Mouse (Mus musculus): Measurements from ENCODE around the gene Bloc1s3. TPM values are rescaled to one million over a fixed set of nuclear protein-coding genes. Genes with fewer than 3 reads are reported as not detected.

Gene Bloc1s3
- polyA plus RNA-seq, 1 experiment from 2014 or later, result 0.74 TPM

GRCm38 (mm10) chr7:19459144-19459870 lies 48.9 kb downstream of the Bloc1s3 start:
- Histone ChIP-seq H3K36me3 (ENCODE audit: control insufficient read depth, insufficient read depth, low read length) (no peaks in the 10 kb centered on the region; the same call in none of the 2 replicates), H3K4me3 (ENCODE audit: low read depth, low read length) (peak overlapping the region; percentile 92), H3K4me1 (ENCODE audit: control insufficient read depth, insufficient read depth, low read length) (peaks cover 11% of the 10 kb centered on the region), H3K9me3 (ENCODE audit: control insufficient read depth, low read depth, low read length) (no peaks in the 10 kb centered on the region), H3K27me3 (ENCODE audit: control insufficient read depth, insufficient read depth, low read length) (no peaks in the 10 kb centered on the region), H3K27ac (ENCODE audit: low read length) (peak overlapping the region; percentile 12; the same call in 1 of the 2 replicates), H3K9ac (replicated peaks; ENCODE audit: low read depth, low read length) (peak overlapping the region; percentile 19; the same call in 1 of the 2 replicates), H3K4me2 (replicated peaks; ENCODE audit: low read depth, low read length) (peak overlapping the region; percentile 97)
- ATAC-seq (ENCODE audit: insufficient number of reproducible peaks, insufficient read depth, low FRiP score, low read depth), result no peak
- WGBS, result 12% methylated on average over 6 of the region's 6 CpGs

GRCm38 (mm10) chr7:19458591-19459111 lies 49.5 kb downstream of the Bloc1s3 start, which contains the start of gene Mark4:
Gene Mark4, minus strand, starts transcription at chr7:19458821.
- Histone ChIP-seq H3K4me2 (replicated peaks; ENCODE audit: low read depth, low read length) (peak within 1 kb of the TSS; percentile 97), H3K27ac (ENCODE audit: low read length) (peak within 1 kb of the TSS; percentile 52; the same call in 1 of the 2 replicates), H3K4me1 (ENCODE audit: control insufficient read depth, insufficient read depth, low read length) (peaks cover 11% of the 10 kb centered on the region), H3K27me3 (ENCODE audit: control insufficient read depth, insufficient read depth, low read length) (no peaks in the 10 kb centered on the region), H3K9me3 (ENCODE audit: control insufficient read depth, low read depth, low read length) (no peaks in the 10 kb centered on the region), H3K4me3 (ENCODE audit: low read depth, low read length) (peak within 1 kb of the TSS; percentile 92), H3K36me3 (ENCODE audit: control insufficient read depth, insufficient read depth, low read length) (no peaks in the 10 kb centered on the region; the same call in none of the 2 replicates), H3K9ac (replicated peaks; ENCODE audit: low read depth, low read length) (peak within 1 kb of the TSS; percentile 91)
- WGBS, result under 1% methylated on average over 28 of the region's 42 CpGs
- peak; percentile 86 for ATAC-seq (ENCODE audit: insufficient number of reproducible peaks, insufficient read depth, low FRiP score, low read depth)

GRCm38 (mm10) chr7:19458072-19458486 lies 50.1 kb downstream of the Bloc1s3 start:
- no peaks in the 10 kb centered on the region; the same call in none of the 2 replicates for H3K36me3 ChIP-seq (ENCODE audit: control insufficient read depth, insufficient read depth, low read length)
- WGBS, result under 1% methylated on average over 21 of the region's 31 CpGs
- peak overlapping the region; percentile 52; the same call in 1 of the 2 replicates for H3K27ac ChIP-seq (ENCODE audit: low read length)
- peak overlapping the region; percentile 91 for H3K9ac ChIP-seq (replicated peaks; ENCODE audit: low read depth, low read length)
- no peaks in the 10 kb centered on the region for H3K27me3 ChIP-seq (ENCODE audit: control insufficient read depth, insufficient read depth, low read length)
- H3K4me2 ChIP-seq (replicated peaks; ENCODE audit: low read depth, low read length), result peak overlapping the region; percentile 97
- H3K4me3 ChIP-seq (ENCODE audit: low read depth, low read length), result peak overlapping the region; percentile 92
- ATAC-seq (ENCODE audit: insufficient number of reproducible peaks, insufficient read depth, low FRiP score, low read depth), result peak; percentile 42
- peaks cover 11% of the 10 kb centered on the region for H3K4me1 ChIP-seq (ENCODE audit: control insufficient read depth, insufficient read depth, low read length)
- H3K9me3 ChIP-seq (ENCODE audit: control insufficient read depth, low read depth, low read length), result no peaks in the 10 kb centered on the region

- no peaks in the 10 kb centered on the region for H3K27me3 ChIP-seq (ENCODE audit: control insufficient read depth, insufficient read depth, low read length)
- WGBS, result 8% methylated on average over 14 of the region's 14 CpGs
- H3K4me2 ChIP-seq (replicated peaks; ENCODE audit: low read depth, low read length), result peak overlapping the region; percentile 97
- H3K9me3 ChIP-seq (ENCODE audit: control insufficient read depth, low read depth, low read length), result no peaks in the 10 kb centered on the region
- peak overlapping the region; percentile 92 for H3K4me3 ChIP-seq (ENCODE audit: low read depth, low read length)
- ATAC-seq (ENCODE audit: insufficient number of reproducible peaks, insufficient read depth, low FRiP score, low read depth), result peak; percentile 1; the same call in 1 of the 2 replicates
- H3K36me3 ChIP-seq (ENCODE audit: control insufficient read depth, insufficient read depth, low read length), result no peaks in the 10 kb centered on the region; the same call in none of the 2 replicates
- peak overlapping the region; percentile 91 for H3K9ac ChIP-seq (replicated peaks; ENCODE audit: low read depth, low read length)
- H3K4me1 ChIP-seq (ENCODE audit: control insufficient read depth, insufficient read depth, low read length), result peaks cover 11% of the 10 kb centered on the region
- peak overlapping the region; percentile 52; the same call in 1 of the 2 replicates for H3K27ac ChIP-seq (ENCODE audit: low read length)
Measured at GRCm38 (mm10) chr7:19457414-19458071, 50.6 kb downstream of the Bloc1s3 start.

- Histone ChIP-seq H3K27me3 (ENCODE audit: control insufficient read depth, insufficient read depth, low read length) (no peaks in the 10 kb centered on the region), H3K4me3 (ENCODE audit: low read depth, low read length) (0 out of 2 replicates have a peak overlapping the region, but pooled peaks have one; percentile 92), H3K9ac (replicated peaks; ENCODE audit: low read depth, low read length) (no peak overlapping the region), H3K9me3 (ENCODE audit: control insufficient read depth, low read depth, low read length) (no peaks in the 10 kb centered on the region), H3K27ac (ENCODE audit: low read length) (no peak overlapping the region), H3K4me1 (ENCODE audit: control insufficient read depth, insufficient read depth, low read length) (peaks cover 11% of the 10 kb centered on the region), H3K4me2 (replicated peaks; ENCODE audit: low read depth, low read length) (peak overlapping the region; percentile 97), H3K36me3 (ENCODE audit: control insufficient read depth, insufficient read depth, low read length) (no peaks in the 10 kb centered on the region; the same call in none of the 2 replicates)
- 88% methylated on average over 7 of the region's 7 CpGs for WGBS
- ATAC-seq (ENCODE audit: insufficient number of reproducible peaks, insufficient read depth, low FRiP score, low read depth), result no peak
Measured at GRCm38 (mm10) chr7:19456628-19457027, 51.5 kb downstream of the Bloc1s3 start.

- no peak overlapping the region for H3K9ac ChIP-seq (replicated peaks; ENCODE audit: low read depth, low read length)
- H3K36me3 ChIP-seq (ENCODE audit: control insufficient read depth, insufficient read depth, low read length), result no peaks in the 10 kb centered on the region; the same call in none of the 2 replicates
- no peak overlapping the region for H3K4me3 ChIP-seq (ENCODE audit: low read depth, low read length)
- H3K4me2 ChIP-seq (replicated peaks; ENCODE audit: low read depth, low read length), result no peak overlapping the region
- H3K27me3 ChIP-seq (ENCODE audit: control insufficient read depth, insufficient read depth, low read length), result no peaks in the 10 kb centered on the region
- 71% methylated on average over 11 of the region's 11 CpGs for WGBS
- H3K4me1 ChIP-seq (ENCODE audit: control insufficient read depth, insufficient read depth, low read length), result peaks cover 11% of the 10 kb centered on the region
- no peak overlapping the region for H3K27ac ChIP-seq (ENCODE audit: low read length)
- no peak for ATAC-seq (ENCODE audit: insufficient number of reproducible peaks, insufficient read depth, low FRiP score, low read depth)
- H3K9me3 ChIP-seq (ENCODE audit: control insufficient read depth, low read depth, low read length), result no peaks in the 10 kb centered on the region
Measured at GRCm38 (mm10) chr7:19455819-19456495, 52.2 kb downstream of the Bloc1s3 start.

- Histone ChIP-seq H3K36me3 (ENCODE audit: control insufficient read depth, insufficient read depth, low read length) (no peaks in the 10 kb centered on the region; the same call in none of the 2 replicates), H3K27me3 (ENCODE audit: control insufficient read depth, insufficient read depth, low read length) (no peaks in the 10 kb centered on the region), H3K4me1 (ENCODE audit: control insufficient read depth, insufficient read depth, low read length) (peaks cover 11% of the 10 kb centered on the region), H3K4me2 (replicated peaks; ENCODE audit: low read depth, low read length) (no peak overlapping the region), H3K9me3 (ENCODE audit: control insufficient read depth, low read depth, low read length) (no peaks in the 10 kb centered on the region), H3K9ac (replicated peaks; ENCODE audit: low read depth, low read length) (no peak overlapping the region), H3K27ac (ENCODE audit: low read length) (no peak overlapping the region), H3K4me3 (ENCODE audit: low read depth, low read length) (no peak overlapping the region)
- 91% methylated on average over 3 of the region's 4 CpGs for WGBS
- no peak for ATAC-seq (ENCODE audit: insufficient number of reproducible peaks, insufficient read depth, low FRiP score, low read depth)
Measured at GRCm38 (mm10) chr7:19455186-19455585, 53.0 kb downstream of the Bloc1s3 start.

Data from stomach, embryonic 14.5 days (tissue).